Mouse (Mus musculus): ENCODE data around the gene Fmr1. TPM values are rescaled to one million over a fixed set of nuclear protein-coding genes. Genes with fewer than 3 reads are reported as not detected.

The Fmr1 gene
- polyA plus RNA-seq, 1 experiment from 2014 or later, result 48.7 TPM

Other genes with a start within 250 kb of the Fmr1 start
- gene Fmr1nb, start 83.3 kb downstream of the Fmr1 start, polyA plus RNA-seq (2015; fragmentation: Nextera tagmentation; extraction: Ambion mirVana), result not detected in 2 replicates
- 2.8 and 5.7 TPM in 2 replicates for gene Gm14698, start 142.6 kb downstream of the Fmr1 start, polyA plus RNA-seq (2015; fragmentation: Nextera tagmentation; extraction: Ambion mirVana)
- not detected in 2 replicates for gene Gm6812, start 214.5 kb downstream of the Fmr1 start, polyA plus RNA-seq (2015; fragmentation: Nextera tagmentation; extraction: Ambion mirVana)

Data from kidney, embryonic 16.5 days (tissue).